Mouse (Mus musculus) heart, postnatal 0 days (tissue): Measurements from ENCODE around the gene Ston2.

Experiments used
- CTCF ChIP-seq: IDR thresholded peaks from 2 replicates; pipeline ENCODE4 v1.5.1; 2016; ENCODE audit warnings: antibody characterized with exemption, control low read depth, low read depth
- EP300 ChIP-seq: IDR thresholded peaks from 2 replicates; pipeline ENCODE4 v1.6.1; 2016; ENCODE audit warnings: antibody characterized with exemption, low read depth

DNA sequence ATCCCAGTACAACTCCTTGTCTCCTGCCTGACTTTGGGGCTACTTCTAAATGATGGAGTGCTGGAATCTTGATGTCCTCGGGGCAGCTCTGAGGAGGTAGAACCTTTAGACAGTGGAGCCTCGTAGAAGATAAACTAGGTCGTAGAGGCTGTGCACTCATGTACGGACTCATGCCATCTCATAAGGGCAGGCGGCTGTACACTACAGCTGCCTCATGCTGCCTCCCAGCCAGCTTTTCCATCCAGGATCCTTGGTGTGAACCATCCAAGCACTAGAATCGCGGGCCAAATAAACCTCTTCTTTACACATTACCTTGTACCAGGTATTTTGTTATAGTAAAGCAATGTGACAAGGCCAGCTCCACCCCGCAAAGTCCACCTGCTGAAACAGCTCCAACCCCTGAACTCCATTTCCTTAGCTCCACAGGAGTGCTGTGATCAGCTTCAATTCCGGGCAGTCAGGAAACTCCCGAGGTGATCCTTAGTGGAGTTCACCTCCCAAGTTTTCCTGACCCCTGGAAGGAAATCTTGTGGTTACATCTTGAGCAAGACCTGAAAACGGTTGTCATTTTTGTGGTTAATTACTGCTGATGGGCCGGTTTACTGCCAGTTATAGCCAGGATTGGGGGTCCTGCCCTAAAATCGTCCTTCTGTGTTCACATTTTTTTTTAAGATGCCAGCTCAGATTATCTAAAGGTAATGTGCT, 36.1 kb downstream of the Ston2 start:
- TF ChIP-seq CTCF (no peak), EP300 (no peak)
